Mouse (Mus musculus): Measurements from ENCODE around the gene Polr1c. TPM values are rescaled to one million over a fixed set of nuclear protein-coding genes. Genes with fewer than 3 reads are reported as not detected.

The Polr1c gene
- total and polyA plus RNA-seq, 3 experiments = 195 to 197 TPM; not detected in 1

DNA sequence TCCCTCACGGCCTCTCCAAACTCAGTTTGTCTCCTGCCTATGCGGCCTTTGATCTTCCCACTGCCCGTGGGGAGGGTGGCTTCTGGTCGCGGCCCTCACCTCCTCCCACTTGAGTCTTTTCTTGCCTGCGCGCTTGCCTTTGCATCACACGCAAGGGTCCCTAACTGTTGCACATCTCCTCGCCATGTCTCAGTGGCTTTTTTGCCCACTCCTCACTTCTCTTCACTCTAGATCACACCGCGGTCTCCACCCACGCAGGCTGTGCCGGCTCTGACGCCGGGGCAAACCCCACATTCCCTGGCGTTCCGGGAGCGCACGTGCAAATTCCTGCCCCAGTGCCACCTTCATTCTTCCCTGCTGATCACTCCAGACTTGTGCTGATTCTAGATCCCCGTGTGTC lies 44.8 kb downstream of the Polr1c start:
- Histone ChIP-seq H3K36me3 (ENCODE audit: control insufficient read depth in 1 of 2, insufficient read depth in 2 of 2, low read length in 2 of 2) (peaks cover 19% of the 10 kb centered on the region in 2 experiments), H3K9ac (ENCODE audit: control insufficient read depth, low read depth, low read length, poor library complexity, severe bottlenecking) (peak overlapping the region; percentile 97), H3K9me3 (replicated peaks; ENCODE audit: insufficient read depth, low read length) (no peaks in the 10 kb centered on the region), H3K27ac (ENCODE audit: control insufficient read depth, low read depth, low read length) (peak overlapping the region; percentile 86), H3K4me3 (ENCODE audit: control insufficient read depth in 1 of 2, insufficient read depth in 1 of 2, low read depth in 2 of 2, low read length in 2 of 2) (peak overlapping the region; percentile 68 to 97), H3K27me3 (ENCODE audit: control insufficient read depth in 1 of 2, insufficient read depth in 2 of 2, low read length in 2 of 2) (no peaks in the 10 kb centered on the region), H3K79me2 (ENCODE audit: control insufficient read depth, insufficient read depth, low read length, poor library complexity) (peaks cover 45% of the 10 kb centered on the region), H3K4me1 (ENCODE audit: control insufficient read depth in 1 of 2, insufficient read depth in 2 of 2, low read length in 2 of 2) (peaks cover 7 to 8% of the 10 kb centered on the region in 2 experiments; a peak in 3 of 4 replicates)
- DNase-seq (ENCODE audit: low read depth, low spot score) = no peak
- 0 out of 2 replicates have a peak, but pooled peaks have one; percentile 14 for TF ChIP-seq MYC (IDR thresholded peaks at IDR 0.05; ENCODE audit: low read depth, low read length)
- TF ChIP-seq TCF12 (IDR thresholded peaks at IDR 0.05; ENCODE audit: low read depth, low read length) = no peak
- no peak for TF ChIP-seq USF2 (IDR thresholded peaks at IDR 0.05; ENCODE audit: borderline replicate concordance in 1 of 2, insufficient read depth in 1 of 2, low read depth in 1 of 2, low read length in 2 of 2)
- TF ChIP-seq SIN3A (IDR thresholded peaks at IDR 0.05; ENCODE audit: low read length) = 0 out of 2 replicates have a peak, but pooled peaks have one; percentile 19
- peak; percentile 70; the same call in 1 of the 2 replicates for TF ChIP-seq BHLHE40 (IDR thresholded peaks at IDR 0.05; ENCODE audit: borderline replicate concordance, low read depth, low read length)
- no peak for TF ChIP-seq POLR2AphosphoS5 (IDR thresholded peaks at IDR 0.05; ENCODE audit: borderline replicate concordance, low read depth, low read length)
- no peak for TF ChIP-seq JUND (IDR thresholded peaks at IDR 0.05; ENCODE audit: low read depth, low read length)
- TF ChIP-seq POLR2A (IDR thresholded peaks at IDR 0.05; ENCODE audit: control insufficient read depth in 1 of 2, insufficient read depth in 1 of 2, low read depth in 1 of 2, low read length in 2 of 2, poor library complexity in 1 of 2) = no peak; a peak in 1 of 4 replicates
- no peak for TF ChIP-seq NELFE (IDR thresholded peaks at IDR 0.05; ENCODE audit: low read depth, low read length)
- TF ChIP-seq CHD1 (IDR thresholded peaks at IDR 0.05; ENCODE audit: low read depth, low read length) = peak; percentile 85; the same call in 1 of the 2 replicates
- 0 out of 2 replicates have a peak, but pooled peaks have one; percentile 10 for TF ChIP-seq SMC3 (IDR thresholded peaks at IDR 0.05; ENCODE audit: low read depth, low read length)
- no peak for TF ChIP-seq TBP (IDR thresholded peaks at IDR 0.05; ENCODE audit: low read depth, low read length)
- peak; percentile 88 for TF ChIP-seq MXI1 (IDR thresholded peaks at IDR 0.05; ENCODE audit: low read depth, low read length)
- TF ChIP-seq CHD2 (IDR thresholded peaks at IDR 0.05; ENCODE audit: low read length) = no peak
- peak in 1 of 2 experiments; percentile 12; a peak in 1 of 4 replicates for TF ChIP-seq EP300 (IDR thresholded peaks at IDR 0.05; ENCODE audit: low read depth in 1 of 2, low read length in 2 of 2)
- TF ChIP-seq ETS1 (IDR thresholded peaks at IDR 0.05; ENCODE audit: low read depth, low read length) = no peak
- 0 out of 2 replicates have a peak, but pooled peaks have one; percentile 14 for TF ChIP-seq UBTF (IDR thresholded peaks at IDR 0.05; ENCODE audit: borderline replicate concordance, insufficient read depth, low read depth, low read length)
- no peak for TF ChIP-seq ELF1 (IDR thresholded peaks at IDR 0.05; ENCODE audit: low read depth, low read length)
- no peak for TF ChIP-seq MYB (IDR thresholded peaks at IDR 0.05; ENCODE audit: low read depth, low read length)
- no peak for TF ChIP-seq RAD21 (IDR thresholded peaks at IDR 0.05; ENCODE audit: low read depth, low read length)
- TF ChIP-seq MAX (IDR thresholded peaks at IDR 0.05; ENCODE audit: low read length) = peak; percentile 41
- TF ChIP-seq E2F4 (IDR thresholded peaks at IDR 0.05; ENCODE audit: borderline replicate concordance, low read depth, low read length) = no peak

Data from MEL (cell line).